Mouse (Mus musculus): Measurements from ENCODE around the gene Rabgef1. TPM values are rescaled to one million over a fixed set of nuclear protein-coding genes. Genes with fewer than 3 reads are reported as not detected.

Rabgef1 gene
- polyA plus RNA-seq, 1 experiment from 2014 or later = 21.9 TPM

- 0 out of 2 replicates have a peak, but pooled peaks cover 7% of the 10 kb centered on the region for H3K4me1 ChIP-seq (replicated peaks; ENCODE audit: control insufficient read depth, insufficient read depth, low read length)
- H3K4me3 ChIP-seq (ENCODE audit: low read depth, low read length) = no peak overlapping the region
- no peak overlapping the region for H3K4me2 ChIP-seq (replicated peaks; ENCODE audit: low read depth)
- no peaks in the 10 kb centered on the region for H3K9me3 ChIP-seq (ENCODE audit: control insufficient read depth)
- no peaks in the 10 kb centered on the region; the same call in 1 of the 2 replicates for H3K36me3 ChIP-seq (ENCODE audit: control insufficient read depth, insufficient read depth)
- 59% methylated on average over 6 of the region's 6 CpGs for WGBS
- no peak overlapping the region for H3K27ac ChIP-seq (ENCODE audit: low read depth, low read length)
- TF ChIP-seq CTCF (IDR thresholded peaks at IDR 0.05; ENCODE audit: low read depth) = no peak
- H3K27me3 ChIP-seq (replicated peaks; ENCODE audit: control insufficient read depth, insufficient read depth, low read length) = no peaks in the 10 kb centered on the region
- no peak overlapping the region for H3K9ac ChIP-seq (ENCODE audit: low read depth, low read length)
- ATAC-seq = no peak
Measured at GRCm38 (mm10) chr5:130181740-130182540, 10.3 kb downstream of the Rabgef1 start.

GRCm38 (mm10) chr5:130182541-130182821 lies 10.9 kb downstream of the Rabgef1 start:
- H3K27ac ChIP-seq (ENCODE audit: low read depth, low read length) = no peak overlapping the region
- WGBS = 27% methylated on average over 3 of the region's 3 CpGs
- H3K9ac ChIP-seq (ENCODE audit: low read depth, low read length) = no peak overlapping the region
- H3K4me2 ChIP-seq (replicated peaks; ENCODE audit: low read depth) = no peak overlapping the region
- TF ChIP-seq CTCF (IDR thresholded peaks at IDR 0.05; ENCODE audit: low read depth) = no peak
- H3K27me3 ChIP-seq (replicated peaks; ENCODE audit: control insufficient read depth, insufficient read depth, low read length) = no peaks in the 10 kb centered on the region
- peaks cover 2% of the 10 kb centered on the region; the same call in 1 of the 2 replicates for H3K36me3 ChIP-seq (ENCODE audit: control insufficient read depth, insufficient read depth)
- no peak overlapping the region for H3K4me3 ChIP-seq (ENCODE audit: low read depth, low read length)
- 0 out of 2 replicates have a peak, but pooled peaks cover 7% of the 10 kb centered on the region for H3K4me1 ChIP-seq (replicated peaks; ENCODE audit: control insufficient read depth, insufficient read depth, low read length)
- ATAC-seq = no peak
- no peaks in the 10 kb centered on the region for H3K9me3 ChIP-seq (ENCODE audit: control insufficient read depth)

- Histone ChIP-seq H3K4me2 (replicated peaks; ENCODE audit: low read depth) (no peak overlapping the region), H3K9me3 (ENCODE audit: control insufficient read depth) (no peaks in the 10 kb centered on the region), H3K36me3 (ENCODE audit: control insufficient read depth, insufficient read depth) (peaks cover 11% of the 10 kb centered on the region; the same call in 1 of the 2 replicates), H3K4me3 (ENCODE audit: low read depth, low read length) (no peak overlapping the region), H3K9ac (ENCODE audit: low read depth, low read length) (no peak overlapping the region), H3K27ac (ENCODE audit: low read depth, low read length) (no peak overlapping the region), H3K27me3 (replicated peaks; ENCODE audit: control insufficient read depth, insufficient read depth, low read length) (no peaks in the 10 kb centered on the region), H3K4me1 (replicated peaks; ENCODE audit: control insufficient read depth, insufficient read depth, low read length) (0 out of 2 replicates have a peak, but pooled peaks cover 7% of the 10 kb centered on the region)
- whole genome bisulfite sequencing = 67% methylated on average over 9 of the region's 9 CpGs
- TF ChIP-seq CTCF (IDR thresholded peaks at IDR 0.05; ENCODE audit: low read depth) = no peak
- ATAC-seq = peak; percentile 63
Measured at GRCm38 (mm10) chr5:130184193-130184856, 12.7 kb downstream of the Rabgef1 start.

- no peak for ATAC-seq
- 66% methylated on average over 6 of the region's 6 CpGs for WGBS
- no peak for TF ChIP-seq CTCF (IDR thresholded peaks at IDR 0.05; ENCODE audit: low read depth)
Measured at GRCm38 (mm10) chr5:130185312-130185711, 13.7 kb downstream of the Rabgef1 start.

GRCm38 (mm10) chr5:130187383-130187782 lies 15.8 kb downstream of the Rabgef1 start:
- Histone ChIP-seq H3K4me2 (replicated peaks; ENCODE audit: low read depth) (no peak overlapping the region), H3K27ac (ENCODE audit: low read depth, low read length) (no peak overlapping the region), H3K36me3 (ENCODE audit: control insufficient read depth, insufficient read depth) (peaks cover 33% of the 10 kb centered on the region), H3K27me3 (replicated peaks; ENCODE audit: control insufficient read depth, insufficient read depth, low read length) (no peaks in the 10 kb centered on the region), H3K9me3 (ENCODE audit: control insufficient read depth) (no peaks in the 10 kb centered on the region), H3K4me3 (ENCODE audit: low read depth, low read length) (no peak overlapping the region), H3K9ac (ENCODE audit: low read depth, low read length) (no peak overlapping the region), H3K4me1 (replicated peaks; ENCODE audit: control insufficient read depth, insufficient read depth, low read length) (0 out of 2 replicates have a peak, but pooled peaks cover 7% of the 10 kb centered on the region)
- ATAC-seq = peak; percentile 84
- WGBS = 48% methylated on average over 7 of the region's 7 CpGs
- TF ChIP-seq CTCF (IDR thresholded peaks at IDR 0.05; ENCODE audit: low read depth) = no peak

More at GRCm38 (mm10) chr5:130185312-130185711, 13.7 kb downstream of the Rabgef1 start:
- H3K4me1 ChIP-seq (replicated peaks; ENCODE audit: control insufficient read depth, insufficient read depth, low read length) = 0 out of 2 replicates have a peak, but pooled peaks cover 7% of the 10 kb centered on the region
- H3K36me3 ChIP-seq (ENCODE audit: control insufficient read depth, insufficient read depth) = peaks cover 21% of the 10 kb centered on the region; the same call in 1 of the 2 replicates
- H3K27me3 ChIP-seq (replicated peaks; ENCODE audit: control insufficient read depth, insufficient read depth, low read length) = no peaks in the 10 kb centered on the region
- H3K27ac ChIP-seq (ENCODE audit: low read depth, low read length) = no peak overlapping the region
- no peak overlapping the region for H3K4me3 ChIP-seq (ENCODE audit: low read depth, low read length)
- no peak overlapping the region for H3K4me2 ChIP-seq (replicated peaks; ENCODE audit: low read depth)
- no peaks in the 10 kb centered on the region for H3K9me3 ChIP-seq (ENCODE audit: control insufficient read depth)
- no peak overlapping the region for H3K9ac ChIP-seq (ENCODE audit: low read depth, low read length)

GRCm38 (mm10) chr5:130190909-130191308 lies 19.3 kb downstream of the Rabgef1 start:
- no peak for TF ChIP-seq CTCF (IDR thresholded peaks at IDR 0.05; ENCODE audit: low read depth)
- Histone ChIP-seq H3K4me2 (replicated peaks; ENCODE audit: low read depth) (no peak overlapping the region), H3K4me3 (ENCODE audit: low read depth, low read length) (no peak overlapping the region), H3K36me3 (ENCODE audit: control insufficient read depth, insufficient read depth) (peaks cover 57% of the 10 kb centered on the region), H3K9me3 (ENCODE audit: control insufficient read depth) (no peaks in the 10 kb centered on the region), H3K9ac (ENCODE audit: low read depth, low read length) (no peak overlapping the region), H3K4me1 (replicated peaks; ENCODE audit: control insufficient read depth, insufficient read depth, low read length) (no peaks in the 10 kb centered on the region), H3K27ac (ENCODE audit: low read depth, low read length) (no peak overlapping the region), H3K27me3 (replicated peaks; ENCODE audit: control insufficient read depth, insufficient read depth, low read length) (no peaks in the 10 kb centered on the region)
- 91% methylated on average over 6 of the region's 6 CpGs for WGBS
- ATAC-seq = no peak
